Mouse (Mus musculus) kidney, embryonic 15.5 days (tissue): ENCODE results near the gene Rab21. TPM values are rescaled to one million over a fixed set of nuclear protein-coding genes. Genes with fewer than 3 reads are reported as not detected.

ENCODE experiments used
- ATAC-seq: fragments of 200-750 bp; cut with Nextera tagmentation; replicated peaks from 2 replicates; pipeline ENCODE4 v1.8.0; 2017; ENCODE audit warnings: moderate TSS enrichment; ENCODE audit not compliant: low FRiP score
- H3K27ac ChIP-seq: fragments of 300-500 bp; sonication (generic); 2 replicates; pipeline ENCODE4 v1.5.1; 2015; ENCODE audit warnings: mild to moderate bottlenecking, inconsistent platforms
- H3K27me3 ChIP-seq: fragments of 300-500 bp; sonication (generic); 2 replicates; pipeline ENCODE4 v1.6.1; 2015; ENCODE audit warnings: inconsistent platforms
- H3K36me3 ChIP-seq: fragments of 300-500 bp; sonication (generic); 2 replicates; pipeline ENCODE4 v1.6.1; 2015; ENCODE audit warnings: inconsistent platforms
- H3K4me1 ChIP-seq: fragments of 300-500 bp; sonication (generic); 2 replicates; pipeline ENCODE4 v1.6.1; 2015; ENCODE audit warnings: inconsistent platforms
- H3K4me2 ChIP-seq: fragments of 300-500 bp; sonication (generic); 2 replicates; pipeline ENCODE4 v1.6.1; 2015; ENCODE audit warnings: moderate library complexity, mild to moderate bottlenecking, inconsistent platforms
- H3K4me3 ChIP-seq: fragments of 300-500 bp; sonication (generic); replicated peaks from 2 replicates; pipeline ENCODE4 v1.5.1; 2015; ENCODE audit warnings: mild to moderate bottlenecking, inconsistent platforms
- H3K9ac ChIP-seq: fragments of 300-500 bp; sonication (generic); 2 replicates; pipeline ENCODE4 v1.6.1; 2015; ENCODE audit warnings: mild to moderate bottlenecking, inconsistent platforms
- H3K9me3 ChIP-seq: fragments of 300-500 bp; sonication (generic); replicated peaks from 2 replicates; pipeline ENCODE4 v1.6.1; 2016; ENCODE audit warnings: inconsistent platforms
- WGBS: fragments of 180-500 bp; shearing (Covaris S2); methylation state at CpG from one replicate; pipeline ENCODE4 v1.1.7; 2015; ENCODE audit warnings: mixed read lengths; 5-methylcytosine and 5-hydroxymethylcytosine counted together
- polyA plus RNA-seq: library from polyadenylated mRNA; unstranded; fragments of >200 nt; fragmentation: Nextera tagmentation; extraction: Ambion mirVana; gene quantifications from 2 replicates; pipeline ENCODE4 v1.2.1, GENCODE M21; 2015

Gene Rab21
- polyA plus RNA-seq, 1 experiment from 2014 or later, result 5.3 TPM

- no peak overlapping the region for H3K9ac ChIP-seq
- no peaks in the 10 kb centered on the region for H3K27me3 ChIP-seq
- no peak overlapping the region for H3K4me2 ChIP-seq
- peaks cover 48% of the 10 kb centered on the region for H3K36me3 ChIP-seq
- no peaks in the 10 kb centered on the region for H3K9me3 ChIP-seq
- H3K4me1 ChIP-seq, result peaks cover 8% of the 10 kb centered on the region
- no peak overlapping the region for H3K27ac ChIP-seq
- H3K4me3 ChIP-seq, result no peak overlapping the region
- 91% methylated on average over 4 of the region's 4 CpGs for WGBS
- ATAC-seq, result no peak
Measured at GRCm38 (mm10) chr10:115237931-115238330, 77.5 kb downstream of the Rab21 start.

Other genes starting within 250 kb of the Rab21 start
- gene Tph2, start 130.6 kb downstream of the Rab21 start, polyA plus RNA-seq, result not detected in 2 replicates
- 52.3 and 57.0 TPM in 2 replicates for gene Tbc1d15, start 64.1 kb downstream of the Rab21 start, polyA plus RNA-seq
- 32.1 and 34.2 TPM in 2 replicates for gene Tmem19, start 46.9 kb upstream of the Rab21 start, polyA plus RNA-seq
- gene Thap2, start 68.8 kb upstream of the Rab21 start, polyA plus RNA-seq, result 19.8 and 24.0 TPM in 2 replicates
- 19.9 and 21.5 TPM in 2 replicates for gene Zfc3h1, start 69.4 kb upstream of the Rab21 start, polyA plus RNA-seq